Mouse (Mus musculus) CD4-positive, CD25-positive, alpha-beta regulatory T cell, adult 4 months (primary cell): ENCODE results near the gene Itgax. TPM values are rescaled to one million over a fixed set of nuclear protein-coding genes. Genes with fewer than 3 reads are reported as not detected.

ENCODE experiments used
- ATAC-seq: one replicate; pipeline ENCODE4 v1.8.0; 2017
- polyA plus RNA-seq, 2 experiments: library from polyadenylated mRNA; unstranded; fragments of 100-300 nt; shearing (Covaris generic); gene quantifications; one replicate each; pipeline ENCODE4 v1.2.1; 2017

Gene Itgax
- polyA plus RNA-seq, 2 experiments from 2014 or later: not detected

DNA sequence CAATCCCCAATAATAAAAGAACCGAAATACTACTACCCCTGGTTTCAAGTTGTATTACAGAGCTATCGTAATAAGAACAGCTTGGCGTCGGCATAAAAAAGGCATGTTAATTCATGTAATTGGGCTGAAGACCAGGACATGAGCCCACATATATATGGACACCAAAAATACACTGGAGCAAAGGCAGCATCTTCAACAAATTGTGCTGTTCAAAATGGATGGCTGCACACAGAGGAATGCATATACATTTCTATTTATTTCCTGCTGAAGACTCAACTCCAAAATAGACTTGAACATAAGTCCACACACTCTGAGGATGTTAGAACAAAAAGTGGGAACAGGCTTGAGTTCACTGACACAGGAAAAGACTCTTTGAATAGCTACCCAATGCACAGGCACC lies 34.7 kb downstream of the Itgax start:
- no peak for ATAC-seq

DNA sequence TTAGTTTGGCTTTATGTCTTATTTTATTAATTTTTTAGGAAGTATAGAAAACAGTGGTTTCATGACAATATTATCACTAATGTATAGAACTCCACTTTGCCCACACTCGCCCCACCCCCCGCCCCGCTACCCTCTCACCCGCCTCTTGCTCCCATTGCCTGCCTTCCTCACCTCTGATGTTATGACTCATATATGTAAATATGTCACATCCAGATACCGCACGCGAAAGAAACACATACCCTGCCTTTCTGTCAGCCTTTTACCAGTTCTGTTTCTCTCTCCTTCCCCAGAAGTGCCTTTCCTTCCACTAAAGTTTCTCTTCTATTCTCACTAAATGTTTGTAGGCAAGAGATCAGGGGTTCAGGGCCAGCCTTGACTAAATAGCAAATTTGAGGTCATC lies 37.0 kb downstream of the Itgax start:
- ATAC-seq: peak; percentile 77

DNA sequence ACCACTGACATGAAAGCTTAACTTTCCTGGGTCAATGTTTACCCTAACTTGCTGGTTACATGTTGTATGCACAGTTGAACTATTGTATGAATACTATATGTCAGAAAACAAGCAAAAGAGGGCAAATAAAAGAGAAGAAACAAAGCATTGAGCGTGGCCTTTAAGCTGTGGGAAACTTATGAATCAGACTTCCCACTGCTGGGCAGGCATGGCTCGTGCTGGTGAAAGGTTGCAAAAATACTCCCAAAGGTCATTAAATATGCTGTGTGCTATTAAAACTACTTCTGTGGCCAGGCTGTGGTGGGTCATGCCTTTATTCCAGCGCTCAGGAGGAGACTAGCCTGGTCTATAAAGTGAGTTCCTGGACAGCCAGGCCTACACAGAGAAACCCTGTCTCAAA lies 40.6 kb downstream of the Itgax start:
- ATAC-seq: no peak

DNA sequence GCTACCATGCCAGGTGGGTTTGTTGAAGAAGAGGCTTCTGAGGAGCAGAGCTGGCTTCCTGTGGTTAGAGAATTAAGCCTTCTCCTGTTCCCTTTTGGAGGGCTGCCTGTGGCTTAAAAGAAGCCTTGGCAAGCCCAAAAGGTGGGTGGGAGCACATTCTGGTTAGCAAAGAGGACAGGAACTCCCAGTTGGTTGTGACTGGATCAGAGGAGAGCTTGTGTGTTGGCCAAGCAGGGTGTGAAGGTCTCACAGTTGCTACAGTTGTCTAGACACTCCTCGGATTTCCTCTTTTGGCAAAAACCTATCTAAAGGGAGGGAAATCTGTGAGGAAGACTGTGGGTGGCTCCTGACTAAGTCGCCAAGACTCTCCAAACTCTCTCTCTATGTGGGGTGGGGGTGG lies 49.0 kb downstream of the Itgax start:
- ATAC-seq: no peak

DNA sequence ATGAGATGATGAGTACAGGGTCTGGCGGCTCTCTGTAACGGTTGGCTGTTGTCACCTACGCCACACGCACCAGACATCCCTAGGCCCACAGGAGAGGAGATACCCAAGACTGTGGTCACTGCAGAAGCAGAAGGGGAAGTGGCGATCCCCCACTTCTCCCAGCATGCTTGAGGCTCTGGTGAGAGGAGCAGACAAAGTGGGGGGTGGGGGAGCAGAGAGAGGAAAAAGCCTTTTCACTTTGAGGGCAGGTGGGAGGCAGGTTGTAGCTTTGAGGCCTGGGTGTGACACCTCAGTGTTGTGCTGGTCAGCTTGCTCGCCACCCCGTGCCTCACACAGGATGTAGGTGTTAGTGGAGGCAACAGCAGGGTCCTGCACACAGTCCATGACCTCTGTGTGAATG lies 50.8 kb downstream of the Itgax start:
- ATAC-seq: no peak

DNA sequence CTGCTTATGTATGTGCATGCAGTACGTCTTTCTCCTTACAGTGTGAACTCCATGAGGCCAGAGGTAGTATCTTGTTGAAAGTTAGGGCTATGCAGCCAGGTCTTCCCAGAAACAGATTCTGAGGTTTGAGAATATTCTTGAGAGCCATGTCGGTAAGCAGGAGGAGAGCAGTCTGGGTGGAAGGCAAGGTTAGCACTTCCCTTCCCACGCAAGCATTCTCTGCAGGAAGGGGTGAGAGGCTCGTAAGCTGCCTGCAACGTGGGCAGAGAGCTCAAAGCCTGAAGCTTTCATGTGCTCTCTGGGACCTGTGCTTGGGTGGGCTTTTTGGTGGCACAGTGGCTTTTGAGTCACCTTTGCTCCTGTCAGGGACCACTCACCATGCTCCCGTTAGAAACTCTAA lies 51.2 kb downstream of the Itgax start:
- ATAC-seq: no peak

DNA sequence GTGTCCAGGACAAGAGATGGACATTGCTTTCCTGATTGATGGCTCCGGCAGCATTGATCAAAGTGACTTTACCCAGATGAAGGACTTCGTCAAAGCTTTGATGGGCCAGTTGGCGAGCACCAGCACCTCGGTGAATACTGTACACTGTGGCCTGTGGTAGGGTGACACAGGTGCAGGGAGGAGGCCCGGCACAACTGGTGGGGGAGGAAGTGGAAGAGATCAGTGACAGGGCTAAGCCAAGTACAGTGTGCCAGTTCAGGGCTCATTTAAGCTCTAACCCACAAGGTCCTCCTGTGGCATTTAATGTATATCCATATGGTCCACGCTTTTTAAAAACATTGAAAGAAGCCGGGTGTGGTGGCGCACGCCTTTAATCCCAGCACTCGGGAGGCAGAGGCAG lies 52.3 kb downstream of the Itgax start:
- no peak for ATAC-seq

Other genes with a start within 250 kb of the Itgax start
- 1 to 10 TPM in 1 of 2 experiments, under 1 TPM in 1; 0.85 to 1.2 TPM for gene Prss53, start 238.6 kb upstream of the Itgax start, polyA plus RNA-seq
- not detected for gene Gm21974, start 234.1 kb upstream of the Itgax start, polyA plus RNA-seq
- gene Vkorc1, start 233.9 kb upstream of the Itgax start, polyA plus RNA-seq: 10 to 100 TPM; 43.3 to 58.0 TPM
- 100 to 1,000 TPM in 1 of 2 experiments, 10 to 100 TPM in 1; 59.0 to 108 TPM for gene Bckdk, start 225.5 kb upstream of the Itgax start, polyA plus RNA-seq
- 10 to 100 TPM; 39.8 to 41.9 TPM for gene Kat8, start 217.0 kb upstream of the Itgax start, polyA plus RNA-seq
- not detected for gene Prss8, start 199.4 kb upstream of the Itgax start, polyA plus RNA-seq
- gene Prss36, start 182.8 kb upstream of the Itgax start, polyA plus RNA-seq: 1 to 10 TPM; 2.5 to 4.3 TPM
- gene Fus, start 162.1 kb upstream of the Itgax start, polyA plus RNA-seq: 10 to 100 TPM; 59.4 to 88.7 TPM
- gene Pycard, start 135.7 kb upstream of the Itgax start, polyA plus RNA-seq: 100 to 1,000 TPM; 247 to 260 TPM
- gene Trim72, start 125.6 kb upstream of the Itgax start, polyA plus RNA-seq: not detected
- gene Itgam, start 66.9 kb upstream of the Itgax start, polyA plus RNA-seq: under 1 TPM; 0.56 to 0.70 TPM
- not detected for gene Gm49368, start 66.9 kb upstream of the Itgax start, polyA plus RNA-seq
- under 1 TPM in 1 of 2 experiments, not detected in 1; 0.15 TPM for gene Itgad, start 24.8 kb downstream of the Itgax start, polyA plus RNA-seq
- under 1 TPM in 1 of 2 experiments, not detected in 1; 0.82 TPM for gene Cox6a2, start 76.8 kb downstream of the Itgax start, polyA plus RNA-seq
- 1 to 10 TPM; 3.9 to 4.1 TPM for gene Armc5, start 107.8 kb downstream of the Itgax start, polyA plus RNA-seq
- 1 to 10 TPM; 4.8 to 5.0 TPM for gene 9130023H24Rik, start 108.5 kb downstream of the Itgax start, polyA plus RNA-seq
- 1 to 10 TPM; 1.2 to 1.8 TPM for gene Tgfb1i1, start 117.3 kb downstream of the Itgax start, polyA plus RNA-seq
- under 1 TPM in 1 of 2 experiments, not detected in 1; 0.98 TPM for gene Slc5a2, start 136.1 kb downstream of the Itgax start, polyA plus RNA-seq
- 10 to 100 TPM in 1 of 2 experiments, 1 to 10 TPM in 1; 7.2 to 10.5 TPM for gene BC017158, start 168.6 kb downstream of the Itgax start, polyA plus RNA-seq